Mouse (Mus musculus): Measurements from ENCODE around the gene Cnga2. TPM values are rescaled to one million over a fixed set of nuclear protein-coding genes. Genes with fewer than 3 reads are reported as not detected.

The Cnga2 gene
- total RNA-seq, 2 experiments from 2014 or later: not detected

- no peak for ATAC-seq (replicated peaks; ENCODE audit: low FRiP score, low TSS enrichment, poor library complexity, severe bottlenecking)
Observed at GRCm38 (mm10) chrX:72023542-72023941, 31.9 kb downstream of the Cnga2 start.

GRCm38 (mm10) chrX:72044056-72044455, 52.4 kb downstream of the Cnga2 start:
- no peak for ATAC-seq (replicated peaks; ENCODE audit: low FRiP score, low TSS enrichment, poor library complexity, severe bottlenecking)

GRCm38 (mm10) chrX:72047918-72048317, 56.3 kb downstream of the Cnga2 start:
- no peak for ATAC-seq (replicated peaks; ENCODE audit: low FRiP score, low TSS enrichment, poor library complexity, severe bottlenecking)

Other genes with a start within 250 kb of the Cnga2 start
- gene Vma21, start 175.9 kb upstream of the Cnga2 start, total RNA-seq (2014; fragmentation: Nextera tagmentation): 20.4 and 27.3 TPM in 2 replicates
- 13.5 and 17.6 TPM in 2 replicates for gene Vma21, start 175.9 kb upstream of the Cnga2 start, total RNA-seq (2017)
- gene Gm1141, start 70.8 kb upstream of the Cnga2 start, total RNA-seq (2014; fragmentation: Nextera tagmentation): not detected in 2 replicates
- not detected in 2 replicates for gene Gm1141, start 70.8 kb upstream of the Cnga2 start, total RNA-seq (2017)
- gene Prrg3, start 29.2 kb upstream of the Cnga2 start, total RNA-seq (2014; fragmentation: Nextera tagmentation): not detected in 2 replicates
- not detected in 2 replicates for gene Prrg3, start 29.2 kb upstream of the Cnga2 start, total RNA-seq (2017)
- not detected in 2 replicates for gene Fate1, start 18.9 kb upstream of the Cnga2 start, total RNA-seq (2014; fragmentation: Nextera tagmentation)
- gene Fate1, start 18.9 kb upstream of the Cnga2 start, total RNA-seq (2017): not detected in 2 replicates
- not detected in 2 replicates for gene Magea4, start 230.2 kb downstream of the Cnga2 start, total RNA-seq (2014; fragmentation: Nextera tagmentation)
- gene Magea4, start 230.2 kb downstream of the Cnga2 start, total RNA-seq (2017): not detected in 2 replicates